Mouse (Mus musculus): ENCODE data around the gene Nolc1.
"Not testable (repeated sequence)": the region's sequence is repeated elsewhere in the genome, so short reads cannot be mapped to it uniquely, and the experiment has no call there.

The Nolc1 gene

DNA sequence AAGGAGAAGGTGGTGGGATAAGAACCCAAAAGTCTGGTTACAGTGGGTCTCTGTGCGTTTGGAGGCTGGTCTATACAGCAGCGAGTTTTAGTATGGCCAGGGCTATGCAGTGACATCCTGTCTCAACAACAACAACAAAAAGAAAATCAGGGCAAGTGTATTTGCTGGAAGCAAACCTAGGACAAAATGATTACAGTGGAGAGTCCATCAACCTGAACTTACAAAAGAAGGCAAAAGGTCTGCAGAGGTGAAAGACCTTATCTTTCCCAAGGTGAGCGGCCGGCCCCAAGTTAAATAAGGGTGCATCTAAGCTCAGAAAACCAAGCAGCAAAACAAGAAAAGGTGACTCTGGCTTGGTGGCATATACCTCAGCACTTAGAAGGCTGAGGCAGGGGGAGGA, 16.0 kb downstream of the Nolc1 start:
- no peak for DNase-seq (ENCODE audit: low spot score in 2 of 2)

DNA sequence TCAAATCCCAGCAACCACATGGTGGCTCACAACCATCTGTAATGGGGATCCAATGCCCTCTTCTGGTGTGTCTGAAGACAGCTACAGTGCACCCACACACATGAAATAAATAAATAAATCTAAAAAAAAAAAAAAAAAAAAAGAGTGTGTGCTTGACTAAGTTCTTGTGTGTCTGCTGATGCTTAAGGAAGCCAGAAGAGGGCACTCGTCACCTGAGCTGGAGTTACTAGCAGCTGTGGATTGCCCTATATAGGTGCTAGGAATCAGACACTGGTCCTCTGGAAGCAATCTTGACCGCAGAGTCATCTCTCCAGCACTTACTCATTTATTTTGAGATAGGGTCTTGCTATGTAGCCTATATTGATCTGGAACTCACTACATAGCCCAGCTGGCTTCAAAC, 18.5 kb downstream of the Nolc1 start:
- DNase-seq (ENCODE audit: low spot score in 2 of 2), result no peak

DNA sequence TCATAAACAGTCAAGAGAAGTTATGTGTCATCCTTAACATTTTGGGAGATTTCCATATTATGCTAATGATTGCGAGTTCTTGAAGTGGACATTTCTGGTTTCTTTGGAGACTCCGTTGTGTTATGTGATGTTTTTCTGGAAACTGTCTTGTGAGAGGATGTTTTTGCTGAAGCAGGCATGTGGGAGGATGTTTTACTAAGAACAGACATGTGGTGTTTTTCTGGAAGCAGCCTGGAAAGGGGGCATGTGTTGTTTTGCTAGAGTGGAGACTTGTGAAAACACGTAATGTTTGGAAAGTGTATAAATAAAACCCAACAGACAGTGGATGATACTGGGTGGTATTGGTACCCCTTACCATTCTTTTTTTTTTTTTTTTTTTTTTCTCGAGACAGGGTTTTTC, 19.6 kb downstream of the Nolc1 start:
- no peak for DNase-seq (ENCODE audit: low spot score in 2 of 2)

DNA sequence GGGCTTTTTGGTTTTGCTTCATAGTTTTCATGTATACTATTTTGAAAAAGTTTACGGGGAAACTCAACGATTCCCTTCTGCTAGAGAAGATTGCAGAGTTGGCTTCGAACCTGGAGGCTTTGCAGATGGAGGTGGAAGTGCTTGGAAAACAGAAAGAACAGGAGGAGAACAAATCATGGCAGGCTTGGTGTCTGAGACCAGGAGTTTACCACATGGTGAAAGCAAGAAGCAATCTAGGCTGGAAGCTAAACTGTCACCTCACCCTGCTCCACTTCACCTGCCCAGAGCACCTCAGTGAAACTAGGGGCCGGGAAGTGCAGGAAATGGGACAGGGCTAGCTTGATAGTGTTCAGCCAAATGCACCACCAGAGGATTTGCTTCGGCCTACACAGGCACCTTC, 20.7 kb downstream of the Nolc1 start:
- DNase-seq (ENCODE audit: low spot score in 2 of 2), result no peak

DNA sequence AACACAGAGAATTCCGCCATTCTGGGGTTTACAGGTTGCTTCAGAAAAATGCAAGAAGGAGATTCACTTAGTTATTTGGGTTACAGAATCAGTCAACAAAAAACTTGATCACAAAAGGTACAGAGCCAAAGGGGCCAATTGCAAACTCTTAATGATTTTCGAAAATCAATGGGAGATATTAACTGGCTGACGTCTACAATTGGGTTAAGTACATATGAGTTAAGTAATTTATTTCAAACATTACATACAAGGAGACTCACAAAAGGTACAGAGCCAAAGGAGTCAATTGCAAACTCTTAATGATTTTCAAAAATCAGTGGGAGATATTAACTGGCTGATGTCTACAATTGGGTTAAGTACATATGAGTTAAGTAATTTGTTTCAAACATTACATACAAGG, 23.9 kb downstream of the Nolc1 start:
- no peak for DNase-seq (ENCODE audit: low spot score in 2 of 2)

DNA sequence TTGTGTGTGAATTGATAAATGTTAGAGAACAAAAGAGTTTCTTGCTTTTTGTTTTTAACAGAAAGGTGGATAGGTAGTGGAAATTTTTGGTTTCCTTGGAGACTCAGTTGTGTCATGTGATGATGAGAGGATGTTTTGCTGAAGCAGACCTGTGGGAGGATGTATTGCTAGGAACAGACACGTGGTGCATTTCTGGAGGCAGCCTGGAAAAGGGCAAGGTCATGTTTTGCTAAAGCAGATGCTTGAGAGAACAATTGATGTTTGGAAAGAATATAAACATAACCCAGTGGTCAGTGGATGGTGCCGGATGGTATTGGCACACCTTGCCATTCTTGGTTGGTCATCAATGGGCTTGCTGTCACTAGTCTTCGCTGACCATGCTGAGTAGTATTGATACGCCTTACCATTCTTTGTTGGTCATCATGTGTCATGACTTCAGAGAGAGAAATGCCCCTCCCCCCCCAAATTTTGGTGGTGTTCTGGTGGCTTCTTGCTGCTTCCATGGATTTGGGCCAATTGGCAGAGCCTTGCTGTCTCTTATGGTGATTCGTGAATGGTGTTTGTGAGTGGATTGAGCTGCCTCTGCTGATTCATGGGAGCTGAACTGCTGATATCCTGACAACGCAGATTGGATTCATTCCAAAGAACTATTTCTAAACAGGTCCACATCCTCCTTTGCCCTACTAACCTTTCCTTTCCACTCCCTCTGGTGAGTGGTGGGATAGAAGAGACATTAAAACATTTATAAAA, 27.9 kb downstream of the Nolc1 start:
- no peak for DNase-seq (ENCODE audit: low spot score in 2 of 2)

DNA sequence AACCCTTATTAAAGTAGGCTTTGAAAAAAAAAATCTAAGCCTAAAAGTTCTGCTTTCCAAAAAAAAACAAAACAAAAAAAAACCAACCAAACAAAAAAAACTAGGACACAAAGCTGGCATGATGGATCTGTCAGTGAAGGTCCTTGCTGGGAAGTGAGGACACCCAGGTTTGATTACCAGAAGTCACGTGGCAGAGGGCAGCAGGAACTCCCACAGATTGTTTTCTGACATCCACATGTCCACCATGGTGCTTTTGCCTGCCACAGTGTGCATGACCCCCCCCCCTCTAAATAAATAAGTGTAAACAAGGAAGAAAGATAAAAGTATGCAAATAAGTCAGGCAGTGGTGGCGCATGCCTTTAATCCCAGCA, 28.5 kb downstream of the Nolc1 start:
- no peak for DNase-seq (ENCODE audit: low spot score in 2 of 2)

DNA sequence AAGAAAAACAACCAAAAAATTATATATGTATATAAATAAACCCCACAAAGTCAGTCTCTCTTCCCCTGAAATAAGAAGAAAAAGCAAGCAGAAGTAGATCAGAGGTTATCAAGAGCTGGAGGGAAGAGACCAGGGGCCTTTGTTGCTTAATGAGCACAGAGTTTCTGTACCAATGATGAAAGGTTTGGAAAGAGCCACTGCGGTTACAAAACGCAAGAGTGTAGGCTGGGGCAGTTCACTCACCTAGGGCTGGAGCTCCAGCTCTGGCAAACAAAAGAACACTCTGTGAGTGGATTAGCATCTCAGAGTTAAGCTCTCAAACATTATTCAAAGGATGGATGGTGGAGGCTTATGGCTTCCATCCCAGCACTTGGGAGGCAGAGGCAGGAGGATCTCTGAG, 34.6 kb downstream of the Nolc1 start:
- no peak for DNase-seq (ENCODE audit: low spot score in 2 of 2)

DNA sequence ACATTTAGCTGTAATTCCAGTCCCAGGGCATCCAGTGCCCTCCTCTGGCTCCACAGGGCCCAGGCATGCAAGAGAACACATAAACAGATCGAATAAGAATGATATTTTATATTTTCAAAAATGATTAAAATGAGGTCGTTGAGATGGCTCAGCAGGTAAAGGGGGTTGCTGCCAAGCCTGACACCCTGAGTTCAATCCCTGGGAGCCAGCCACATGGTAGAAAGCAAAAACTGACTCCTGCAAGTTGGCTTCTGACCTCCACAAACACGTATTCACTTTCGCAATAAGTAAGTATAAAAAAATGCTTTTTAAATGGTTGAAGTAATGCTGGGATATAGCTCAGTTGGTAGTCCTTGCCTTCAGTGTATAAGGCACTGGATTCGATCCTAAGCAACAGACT, 35.1 kb downstream of the Nolc1 start:
- DNase-seq (ENCODE audit: low spot score in 2 of 2), result no peak

DNA sequence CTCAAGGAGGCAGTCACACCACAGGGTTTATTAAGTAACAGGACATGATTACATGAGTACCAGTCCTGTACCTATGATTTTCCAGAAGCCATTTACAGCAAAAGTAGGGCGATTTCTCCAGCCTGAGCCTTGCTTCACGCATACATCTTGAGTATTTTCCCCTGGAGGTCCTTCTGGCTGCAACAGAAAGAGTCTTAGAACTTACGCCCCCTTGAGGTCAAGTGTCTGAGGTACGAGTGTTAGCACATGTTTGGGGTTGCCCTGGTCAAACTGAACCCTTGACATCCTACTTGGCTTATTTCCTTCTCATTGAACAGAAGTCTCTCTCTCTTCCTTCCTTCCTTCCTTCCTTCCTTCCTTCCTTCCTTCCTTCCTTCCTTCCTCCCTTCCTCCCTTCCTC, 39.0 kb downstream of the Nolc1 start:
- no peak for DNase-seq (ENCODE audit: low spot score in 2 of 2)

DNA sequence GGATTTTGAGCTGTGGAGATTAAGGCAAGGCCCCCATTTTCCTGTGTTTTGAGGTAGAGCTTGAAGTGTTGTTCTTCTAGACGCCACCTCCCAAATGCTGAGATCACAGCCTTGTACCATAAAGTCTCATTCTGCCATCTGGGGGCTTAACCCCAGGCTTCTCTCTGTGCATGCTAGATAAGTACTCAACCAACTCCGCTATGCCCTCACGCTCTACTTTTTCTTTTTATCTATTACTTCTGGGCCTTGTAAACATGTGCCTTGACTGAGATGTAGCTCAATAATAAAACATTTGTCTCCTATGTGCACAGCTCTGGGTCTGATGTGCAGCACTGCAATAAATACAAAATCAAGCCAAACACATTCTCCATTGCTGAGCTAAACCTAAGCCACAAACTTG, 43.8 kb downstream of the Nolc1 start:
- no peak for DNase-seq (ENCODE audit: low spot score in 2 of 2)

DNA sequence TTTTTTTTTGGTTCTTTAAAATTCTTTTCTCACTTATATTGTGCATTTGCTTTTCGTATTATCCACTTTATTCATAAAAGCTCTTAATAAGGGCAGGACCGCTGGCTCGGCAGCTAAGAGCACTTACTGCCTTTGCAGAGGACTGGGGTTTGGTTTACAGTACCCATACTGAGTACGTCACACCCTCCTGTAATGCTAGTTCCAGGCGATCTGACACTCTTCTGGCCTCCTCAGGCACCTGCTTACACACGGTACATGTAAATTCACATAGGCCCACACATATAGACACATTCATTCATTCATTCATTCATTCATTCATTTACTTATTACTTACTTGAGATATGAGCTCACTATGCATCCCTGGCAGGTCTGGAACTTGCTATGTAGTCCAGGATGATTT, 45.2 kb downstream of the Nolc1 start:
- no peak for DNase-seq (ENCODE audit: low spot score in 2 of 2)

DNA sequence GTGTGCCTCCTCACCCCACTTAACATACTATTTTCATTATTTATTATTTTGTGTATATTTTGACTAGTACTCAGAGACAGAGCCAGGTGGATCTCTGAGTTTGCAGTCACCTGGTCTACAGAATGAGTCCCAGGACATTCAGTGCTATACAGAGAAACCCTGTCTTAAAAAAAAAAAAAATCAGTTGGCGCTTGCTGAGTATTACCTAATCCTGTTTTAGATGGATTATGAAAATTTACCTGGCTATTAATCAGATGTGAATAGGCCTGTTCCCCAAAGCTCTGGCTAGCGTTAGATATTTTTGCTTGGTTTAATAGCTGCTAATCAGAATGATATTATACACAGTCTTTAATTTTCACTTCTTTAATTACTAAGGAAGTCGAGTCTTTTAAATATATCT, 48.2 kb downstream of the Nolc1 start:
- no peak for DNase-seq (ENCODE audit: low spot score in 2 of 2)

DNA sequence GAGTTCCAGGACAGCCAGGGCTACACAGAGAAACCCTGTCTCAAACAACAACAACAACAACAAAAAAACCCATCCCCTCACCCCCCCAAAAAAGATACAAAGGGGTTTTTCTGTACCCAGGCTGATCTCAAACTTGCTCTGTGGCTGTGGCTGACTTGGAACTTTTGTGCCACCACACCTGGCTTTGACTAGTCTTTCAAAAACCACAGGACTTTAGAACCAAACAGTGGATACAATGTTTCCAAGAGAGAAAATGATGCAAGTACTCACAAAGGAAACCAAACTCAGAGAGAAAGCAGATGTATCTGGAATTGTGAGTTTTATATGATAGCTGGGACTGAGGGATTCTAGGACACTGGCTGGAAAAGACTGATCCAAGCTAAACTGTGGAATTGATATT, 49.0 kb downstream of the Nolc1 start:
- no peak for DNase-seq (ENCODE audit: low spot score in 2 of 2)

DNA sequence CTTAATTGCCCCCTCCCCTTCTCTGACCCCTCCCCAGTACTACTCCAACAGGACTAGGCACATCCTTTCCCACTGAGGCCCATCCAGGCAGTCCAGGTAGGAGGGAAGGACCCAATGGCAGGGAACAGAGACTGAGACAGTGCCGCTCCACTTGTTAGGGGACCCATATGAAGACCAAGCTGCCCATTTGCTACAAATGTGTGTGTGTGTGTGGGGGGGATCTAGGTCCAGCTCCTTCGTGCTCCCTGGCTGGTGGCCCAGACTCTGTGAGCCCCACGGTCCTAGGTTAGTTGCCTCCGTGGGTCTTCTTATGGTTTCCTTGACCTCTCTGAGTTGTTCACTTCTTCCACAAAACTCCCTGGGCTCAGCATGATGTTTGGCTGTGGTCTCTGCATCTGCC, 50.6 kb downstream of the Nolc1 start:
- DNase-seq (ENCODE audit: low spot score in 2 of 2), result no peak

DNA sequence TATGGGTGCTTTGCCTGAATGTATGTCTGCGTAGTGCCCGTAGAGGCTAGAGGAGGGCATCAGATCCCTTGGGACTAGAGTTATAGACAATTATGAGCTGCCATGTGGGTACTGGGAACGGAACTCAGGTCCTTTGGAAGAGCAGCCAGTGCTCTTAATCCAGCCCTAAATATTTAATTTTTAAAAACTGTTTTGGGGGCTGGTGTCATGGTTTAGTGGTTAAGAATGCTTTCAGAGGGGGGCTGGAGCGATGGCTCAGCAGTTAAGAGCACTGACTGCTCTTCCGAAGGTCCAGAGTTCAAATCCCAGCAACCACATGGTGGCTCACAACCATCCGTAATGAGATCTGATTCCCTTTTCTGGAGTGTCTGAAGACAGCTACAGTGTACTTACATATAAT, 54.1 kb downstream of the Nolc1 start:
- DNase-seq (ENCODE audit: low spot score in 2 of 2), result not testable (repeated sequence)

DNA sequence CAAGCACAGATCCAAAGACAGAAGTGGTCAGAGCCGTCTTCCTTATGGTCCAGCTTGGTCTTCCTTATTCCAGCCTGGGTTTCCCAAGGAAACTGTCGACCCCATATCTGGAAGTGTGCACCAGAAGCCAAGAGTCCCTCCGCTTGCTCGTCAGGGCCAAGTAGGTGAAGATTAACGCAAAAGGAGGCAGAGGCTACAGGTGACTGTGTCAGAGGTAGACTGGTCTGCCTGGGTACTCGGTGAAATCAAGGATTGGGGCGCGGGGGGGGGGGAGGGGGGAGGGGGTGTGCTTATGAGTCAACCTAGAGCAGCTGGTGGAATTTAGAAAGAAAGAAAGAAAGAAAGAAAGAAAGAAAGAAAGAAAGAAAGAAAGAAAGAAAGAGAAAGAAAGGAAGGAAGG, 55.6 kb downstream of the Nolc1 start:
- DNase-seq (ENCODE audit: low spot score in 2 of 2), result no peak

DNA sequence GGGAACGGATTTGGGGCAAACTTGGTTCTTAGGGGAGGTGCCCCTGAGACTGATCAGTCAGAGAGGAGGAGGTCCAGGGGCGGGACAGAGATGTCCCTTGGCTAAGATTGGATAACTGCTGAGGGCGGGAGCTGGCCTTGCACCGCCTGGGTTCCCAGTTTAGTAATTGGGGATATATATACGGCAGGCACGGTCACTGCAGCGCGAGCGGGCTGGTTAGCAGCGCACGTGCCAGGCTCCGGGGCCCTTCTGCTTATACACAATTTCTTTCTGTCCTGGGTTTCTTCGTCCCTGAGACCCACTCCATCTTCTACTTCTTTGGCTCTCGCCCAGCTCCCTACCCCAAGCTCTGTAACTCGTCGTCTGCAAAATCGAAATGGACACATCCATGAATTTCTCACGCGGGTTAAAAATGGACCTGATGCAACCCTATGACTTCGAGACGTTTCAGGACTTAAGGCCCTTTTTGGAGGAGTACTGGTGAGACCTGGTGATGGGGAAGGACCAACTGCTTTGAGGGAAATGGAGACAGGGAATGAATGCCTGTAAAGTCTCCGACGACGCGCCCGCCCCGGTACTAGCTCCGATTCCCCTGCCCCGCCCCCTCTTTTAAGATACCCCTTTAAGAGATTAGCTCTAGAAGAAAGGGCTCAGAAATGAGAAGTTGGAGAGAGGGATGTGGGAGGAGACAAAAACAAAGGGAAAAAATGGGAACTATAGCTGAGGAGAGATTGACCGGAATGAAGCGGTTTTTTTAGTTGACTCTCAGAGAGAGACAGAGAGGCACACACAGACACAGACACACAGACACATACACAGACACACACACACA, 56.2 kb downstream of the Nolc1 start, which contains the start of gene Elovl3:
Gene Elovl3 (plus strand): TSS at position 204 of the 832 bp plus-strand sequence.
- no peak for DNase-seq (ENCODE audit: low spot score in 2 of 2)

DNA sequence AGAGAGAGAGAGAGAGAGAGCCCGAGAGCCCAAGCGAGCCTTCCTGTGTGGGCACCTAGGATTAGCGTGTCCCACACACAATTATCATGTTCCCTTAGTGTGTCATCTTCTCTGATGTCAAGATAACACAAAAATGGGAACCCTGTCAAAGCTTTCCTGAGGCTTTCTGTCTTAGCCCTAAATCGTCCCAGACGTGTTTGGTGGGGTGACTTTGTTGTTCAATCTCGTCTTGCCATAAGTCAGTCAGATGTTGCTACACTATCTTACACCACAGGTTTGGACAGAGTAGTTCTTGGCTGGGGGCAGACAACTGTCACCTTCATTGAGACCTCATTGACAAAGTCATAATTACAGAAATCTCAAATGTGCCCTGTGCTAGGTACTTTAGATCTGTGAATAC, 56.9 kb downstream of the Nolc1 start:
- DNase-seq (ENCODE audit: low spot score in 2 of 2), result no peak
